16 mouse cellular contexts compared by ENCODE assay signal in the genomic region with DNA sequence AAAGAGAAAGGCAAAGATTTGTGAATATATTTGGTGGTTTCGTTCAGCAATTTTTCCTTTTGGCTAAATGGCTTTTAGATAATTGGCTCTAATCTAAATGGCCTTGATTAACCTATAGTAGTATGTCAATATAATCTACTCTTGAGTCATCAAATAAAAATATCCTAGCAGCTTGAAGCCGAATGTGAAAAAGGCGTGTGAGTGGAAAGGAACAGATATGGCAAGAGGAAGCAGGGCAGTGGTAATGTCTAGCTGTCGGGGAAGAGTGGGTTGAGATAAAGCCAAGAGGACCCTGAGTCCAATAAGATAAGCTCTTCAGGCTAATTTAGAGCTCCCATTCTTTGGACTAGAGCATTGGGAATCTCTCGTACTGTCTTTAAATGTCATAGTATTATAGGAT.
"Had no signal": no experiment of that assay in that cellular context is flagged by ENCODE, and none has a peak within 500 bp of the region (broad histone marks: within the 10 kb centered on the region; RNA-seq: fewer than 3 reads in every experiment).

No protein-coding gene starts in this region.

- ATAC-seq: intestine, embryonic 15.5 days; midbrain, embryonic 16.5 days had no signal

- H3K9me3 ChIP-seq: intestine, embryonic 15.5 days; kidney, embryonic 15.5 days; limb, embryonic 12.5 days; lung, embryonic 15.5 days; midbrain, embryonic 12.5 days; neural tube, embryonic 13.5 days had no signal

- H3K4me3 ChIP-seq: intestine, embryonic 15.5 days; kidney, embryonic 15.5 days; limb, embryonic 12.5 days; lung, embryonic 15.5 days; midbrain, embryonic 12.5 days; neural tube, embryonic 13.5 days had no signal

- H3K4me1 ChIP-seq: intestine, embryonic 15.5 days; kidney, embryonic 15.5 days; limb, embryonic 12.5 days; lung, embryonic 15.5 days; midbrain, embryonic 12.5 days; neural tube, embryonic 13.5 days had no signal

- H3K27me3 ChIP-seq: intestine, embryonic 15.5 days; kidney, embryonic 15.5 days; limb, embryonic 12.5 days; lung, embryonic 15.5 days; midbrain, embryonic 12.5 days; neural tube, embryonic 13.5 days had no signal

- DNase-seq: kidney, adult 18-20 months; kidney, postnatal 25 days; layer of hippocampus, postnatal 36 days; lung, postnatal 14 days; retina, postnatal 1 day; right cerebral cortex, postnatal 4 days; spleen, adult 18-20 months; thymus, adult 18-20 months; thymus, postnatal 25 days had no signal

- H3K36me3 ChIP-seq: intestine, embryonic 15.5 days; kidney, embryonic 15.5 days; limb, embryonic 12.5 days; lung, embryonic 15.5 days; midbrain, embryonic 12.5 days; neural tube, embryonic 13.5 days had no signal

- H3K27ac ChIP-seq: intestine, embryonic 15.5 days; kidney, embryonic 15.5 days; limb, embryonic 12.5 days; lung, embryonic 15.5 days; midbrain, embryonic 12.5 days; neural tube, embryonic 13.5 days had no signal

- H3K4me2 ChIP-seq: intestine, embryonic 15.5 days; kidney, embryonic 15.5 days; limb, embryonic 12.5 days; lung, embryonic 15.5 days; midbrain, embryonic 12.5 days; neural tube, embryonic 13.5 days had no signal

- H3K9ac ChIP-seq: intestine, embryonic 15.5 days; kidney, embryonic 15.5 days; limb, embryonic 12.5 days; lung, embryonic 15.5 days; midbrain, embryonic 12.5 days; neural tube, embryonic 13.5 days had no signal
